Mouse (Mus musculus) stomach, postnatal 0 days (tissue): ENCODE measurements at regions not wholly inside any gene's neighbourhood (a gene's known extent, or its start where the extent isn't known, plus 50 kb on each side); places are given as distances from the start of the nearest gene placed in this dataset.

ENCODE experiments used
- ATAC-seq: fragments of 200-750 bp; cut with Nextera tagmentation; 2 replicates; pipeline ENCODE4 v1.8.0; 2017; ENCODE audit not compliant: low FRiP score, low TSS enrichment
- DNase-seq: peaks from one replicate; pipeline ENCODE4 v3.0.0-alpha.2; 2016; ENCODE audit warnings: low spot score
- H3K27ac ChIP-seq: fragments of 300-500 bp; sonication (generic); replicated peaks from 2 replicates; pipeline ENCODE4 v1.5.1; 2014; ENCODE audit warnings: mild to moderate bottlenecking, control low read depth
- H3K27me3 ChIP-seq: fragments of 300-500 bp; sonication (generic); 2 replicates; pipeline ENCODE4 v1.6.1; 2014; ENCODE audit warnings: low read length; ENCODE audit not compliant: control insufficient read depth, insufficient read depth
- H3K36me3 ChIP-seq: fragments of 300-500 bp; sonication (generic); 2 replicates; pipeline ENCODE4 v1.6.1; 2014; ENCODE audit warnings: low read length, mixed read lengths; ENCODE audit not compliant: control insufficient read depth, insufficient read depth
- H3K4me1 ChIP-seq: fragments of 300-500 bp; sonication (generic); replicated peaks from 2 replicates; pipeline ENCODE4 v1.6.1; 2014; ENCODE audit warnings: antibody characterized with exemption; ENCODE audit not compliant: control insufficient read depth, insufficient read depth
- H3K4me2 ChIP-seq: fragments of 300-500 bp; sonication (generic); replicated peaks from 2 replicates; pipeline ENCODE4 v1.6.1; 2014; ENCODE audit warnings: low read depth, mild to moderate bottlenecking, control low read depth, moderate library complexity
- H3K4me3 ChIP-seq: fragments of 300-500 bp; sonication (generic); 2 replicates; pipeline ENCODE4 v1.5.1; 2014; ENCODE audit warnings: low read depth, low read length, control low read depth
- H3K9ac ChIP-seq: fragments of 300-500 bp; sonication (generic); 2 replicates; pipeline ENCODE4 v1.6.1; 2014; ENCODE audit warnings: mild to moderate bottlenecking, low read length, control low read depth, mixed read lengths
- H3K9me3 ChIP-seq: fragments of 300-500 bp; sonication (generic); 2 replicates; pipeline ENCODE4 v1.6.1; 2016; ENCODE audit warnings: low read length; ENCODE audit not compliant: control insufficient read depth
- CTCF ChIP-seq: IDR thresholded peaks from 2 replicates; pipeline ENCODE4 v1.5.1; 2016; ENCODE audit warnings: antibody characterized with exemption, low read depth, mild to moderate bottlenecking, moderate library complexity
- EP300 ChIP-seq: optimal IDR thresholded peaks from 2 replicates; pipeline ENCODE3; 2016; ENCODE audit warnings: antibody characterized with exemption
- WGBS: fragments of 180-500 bp; shearing (Covaris S2); extraction: QIAGEN DNeasy Blood & Tissue Kit; methylation state at CpG from one replicate; pipeline ENCODE4 v1.1.7; 2014; 5-methylcytosine and 5-hydroxymethylcytosine counted together

DNA sequence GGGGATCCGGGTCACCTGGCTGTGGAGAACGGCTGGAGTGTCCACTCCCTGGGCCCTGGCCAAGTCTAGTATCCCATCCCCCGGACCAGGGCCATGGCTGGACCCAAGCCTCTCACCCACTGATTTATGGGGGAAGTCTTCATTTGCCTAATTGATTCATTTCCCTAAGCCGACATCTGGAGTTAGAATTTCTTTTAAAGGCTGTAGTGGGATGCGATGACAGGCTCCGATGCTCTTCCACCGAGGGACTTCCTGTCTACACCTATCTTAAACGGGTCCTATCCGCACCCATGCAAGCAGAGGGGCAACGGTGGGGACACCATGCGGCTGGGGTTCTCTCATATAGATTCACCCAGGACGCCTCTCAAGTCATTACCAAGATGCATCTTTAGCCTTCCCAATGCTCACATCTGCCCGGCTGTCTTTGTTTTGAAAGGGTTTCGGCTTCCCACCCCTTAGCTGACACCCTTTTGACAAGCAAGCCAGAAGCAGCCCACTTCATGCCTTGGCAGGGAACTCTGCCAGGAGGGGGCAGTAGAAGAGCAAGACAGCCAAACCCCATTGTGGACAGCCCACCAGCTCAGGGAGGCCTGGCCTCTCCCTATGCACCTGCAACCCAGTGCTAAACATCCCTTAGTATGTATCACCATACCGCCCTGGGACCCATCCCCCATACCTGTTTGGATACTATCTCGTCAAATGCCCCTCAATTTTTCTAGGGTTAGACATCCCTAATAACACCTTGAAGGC is 402.4 kb upstream of the 3110018I06Rik start:
- TF ChIP-seq EP300 = no peak
- TF ChIP-seq CTCF = peak; percentile 72
- Histone ChIP-seq H3K9ac (no peak overlapping the region), H3K27ac (no peak overlapping the region), H3K4me1 (no peaks in the 10 kb centered on the region), H3K4me3 (no peak overlapping the region), H3K36me3 (no peaks in the 10 kb centered on the region), H3K9me3 (no peaks in the 10 kb centered on the region), H3K27me3 (no peaks in the 10 kb centered on the region), H3K4me2 (no peak overlapping the region)
- WGBS = 42% methylated on average over 16 of the region's 16 CpGs
- peak; percentile 51; the same call in 1 of the 2 replicates for ATAC-seq
- peak; percentile 60 for DNase-seq

DNA sequence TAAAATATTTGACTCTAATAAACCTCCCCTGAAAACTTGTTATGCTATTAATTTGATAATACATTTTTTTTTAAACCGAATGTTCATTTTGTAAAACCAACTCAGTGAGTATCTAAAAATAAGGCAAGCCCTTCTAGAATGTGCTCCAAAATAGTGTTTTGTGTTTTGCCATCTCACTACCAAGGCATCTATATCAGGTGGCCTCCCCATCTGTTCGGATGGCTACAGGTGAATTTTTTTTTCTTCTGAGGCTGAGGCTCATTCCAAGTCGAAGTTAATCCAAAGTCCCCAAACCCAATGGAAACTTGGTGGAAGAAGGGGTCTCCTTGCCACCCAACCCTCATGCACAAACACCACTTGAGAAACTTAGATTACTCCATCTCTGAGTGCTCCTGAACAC is 396.3 kb upstream of the 3110018I06Rik start:
- TF ChIP-seq EP300 (no peak), CTCF (no peak)
- Histone ChIP-seq H3K4me3 (no peak overlapping the region), H3K9me3 (no peaks in the 10 kb centered on the region), H3K4me1 (no peaks in the 10 kb centered on the region), H3K36me3 (no peaks in the 10 kb centered on the region), H3K9ac (no peak overlapping the region), H3K27ac (no peak overlapping the region), H3K4me2 (no peak overlapping the region), H3K27me3 (no peaks in the 10 kb centered on the region)
- no peak for ATAC-seq
- no peak for DNase-seq
- WGBS = 81% methylated on average over 3 of the region's 3 CpGs

DNA sequence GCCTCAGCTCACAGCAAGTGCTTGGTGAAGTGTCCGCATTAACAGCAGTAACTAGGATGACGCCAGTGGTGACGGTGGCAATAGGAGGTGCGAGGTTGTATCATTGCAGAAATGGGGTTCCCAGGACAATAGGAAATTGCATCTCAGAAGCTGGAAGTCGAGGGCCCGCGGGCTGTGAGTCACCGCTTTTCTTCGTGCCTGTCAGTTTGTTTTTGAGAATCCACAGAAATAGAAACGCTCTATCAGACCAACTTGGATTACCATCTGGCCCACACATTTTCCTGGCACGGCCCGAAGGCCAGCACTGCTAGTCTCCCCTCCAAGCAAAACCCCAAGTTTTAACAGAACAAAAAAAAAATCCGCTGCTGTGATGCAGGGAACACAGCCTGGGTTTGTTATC is 395.1 kb upstream of the 3110018I06Rik start:
- no peak overlapping the region for H3K4me3 ChIP-seq
- no peak overlapping the region for H3K9ac ChIP-seq
- no peak overlapping the region for H3K27ac ChIP-seq
- H3K4me1 ChIP-seq = no peaks in the 10 kb centered on the region
- no peak for DNase-seq
- H3K27me3 ChIP-seq = no peaks in the 10 kb centered on the region
- TF ChIP-seq EP300 = no peak
- no peak for TF ChIP-seq CTCF
- ATAC-seq = no peak
- 78% methylated on average over 13 of the region's 13 CpGs for WGBS
- no peaks in the 10 kb centered on the region for H3K36me3 ChIP-seq
- H3K4me2 ChIP-seq = no peak overlapping the region
- H3K9me3 ChIP-seq = no peaks in the 10 kb centered on the region

DNA sequence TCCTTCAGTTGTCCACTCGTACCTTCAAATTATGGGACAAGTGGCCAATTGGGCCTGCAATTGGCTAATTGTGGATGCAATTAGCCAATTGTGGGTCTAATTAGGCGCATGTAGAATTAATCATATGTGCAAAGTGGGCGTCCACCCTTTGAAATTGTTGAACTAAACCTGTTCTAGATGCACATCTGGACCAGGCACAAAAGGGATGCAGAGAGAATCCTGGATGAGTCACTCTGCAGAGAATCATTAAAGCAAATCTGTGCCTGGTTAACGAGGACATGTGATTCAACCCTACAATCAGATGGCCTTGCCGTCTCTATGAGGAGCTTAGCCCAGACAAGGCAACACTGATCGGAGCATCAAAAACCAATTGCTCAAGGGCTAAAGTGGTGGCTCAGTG is 393.0 kb upstream of the 3110018I06Rik start:
- 87% methylated on average over 6 of the region's 6 CpGs for WGBS
- H3K27me3 ChIP-seq = no peaks in the 10 kb centered on the region
- no peak overlapping the region for H3K9ac ChIP-seq
- no peak overlapping the region for H3K27ac ChIP-seq
- ATAC-seq (no peak), DNase-seq (no peak)
- no peaks in the 10 kb centered on the region for H3K4me1 ChIP-seq
- H3K9me3 ChIP-seq = no peaks in the 10 kb centered on the region
- no peak for TF ChIP-seq CTCF
- TF ChIP-seq EP300 = no peak
- no peak overlapping the region for H3K4me2 ChIP-seq
- no peak overlapping the region for H3K4me3 ChIP-seq
- no peaks in the 10 kb centered on the region for H3K36me3 ChIP-seq

DNA sequence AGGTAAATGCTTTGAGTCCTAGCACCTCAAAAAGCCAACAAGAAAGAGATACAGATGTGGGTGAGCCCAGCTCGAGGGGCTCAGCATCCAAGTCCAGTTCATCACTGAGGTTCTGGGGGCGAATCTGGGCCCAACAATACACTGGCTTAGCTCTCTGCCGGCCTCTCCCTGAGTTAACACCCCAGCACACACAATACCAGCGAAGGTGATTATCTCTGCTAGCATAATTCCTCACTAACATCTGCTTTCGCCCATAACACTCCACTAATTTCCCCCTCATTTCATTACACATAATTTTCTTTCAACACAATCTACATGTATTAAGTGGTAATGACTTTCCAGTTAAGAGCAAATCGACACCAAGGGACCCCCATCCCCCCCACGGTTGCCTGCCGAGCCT is 383.9 kb upstream of the 3110018I06Rik start:
- H3K27me3 ChIP-seq = no peaks in the 10 kb centered on the region
- H3K4me2 ChIP-seq = no peak overlapping the region
- no peak for TF ChIP-seq EP300
- no peak for TF ChIP-seq CTCF
- no peaks in the 10 kb centered on the region for H3K36me3 ChIP-seq
- no peak overlapping the region for H3K4me3 ChIP-seq
- 50% methylated on average over 8 of the region's 8 CpGs for WGBS
- H3K27ac ChIP-seq = no peak overlapping the region
- no peaks in the 10 kb centered on the region for H3K9me3 ChIP-seq
- DNase-seq (no peak), ATAC-seq (no peak)
- H3K9ac ChIP-seq = no peak overlapping the region
- H3K4me1 ChIP-seq = no peaks in the 10 kb centered on the region

DNA sequence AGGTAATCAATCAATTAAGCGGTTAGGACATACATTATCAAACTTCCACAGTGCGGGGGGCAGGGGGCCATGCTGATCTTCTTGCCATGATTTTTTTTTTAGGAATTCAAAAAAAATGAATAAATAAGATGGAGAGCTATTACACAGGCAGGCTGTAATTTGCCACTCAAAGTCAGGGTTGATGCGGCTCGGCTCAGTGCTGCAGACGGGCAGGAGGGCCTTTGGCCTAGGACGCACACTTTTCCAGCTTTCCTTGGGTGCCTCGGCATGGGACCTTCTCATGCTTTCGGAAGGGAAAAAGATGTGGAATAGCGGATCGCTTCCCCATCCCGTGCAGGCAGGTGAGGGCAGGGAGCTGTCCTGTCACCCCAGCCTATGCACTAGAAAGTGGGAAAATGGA is 383.4 kb upstream of the 3110018I06Rik start:
- 53% methylated on average over 11 of the region's 11 CpGs for WGBS
- no peaks in the 10 kb centered on the region for H3K4me1 ChIP-seq
- no peaks in the 10 kb centered on the region for H3K9me3 ChIP-seq
- no peak overlapping the region for H3K27ac ChIP-seq
- ATAC-seq (no peak), DNase-seq (no peak)
- TF ChIP-seq CTCF (no peak), EP300 (no peak)
- no peaks in the 10 kb centered on the region for H3K27me3 ChIP-seq
- no peak overlapping the region for H3K9ac ChIP-seq
- no peak overlapping the region for H3K4me3 ChIP-seq
- H3K36me3 ChIP-seq = no peaks in the 10 kb centered on the region
- H3K4me2 ChIP-seq = no peak overlapping the region
